Mouse (Mus musculus): ENCODE results near the gene Izumo4. TPM values are rescaled to one million over a fixed set of nuclear protein-coding genes. Genes with fewer than 3 reads are reported as not detected.
A peak's percentile ranks its signal among the peaks of the same experiment; 100 is the strongest.

The Izumo4 gene
- polyA plus RNA-seq, 1 experiment from 2014 or later = 8.5 TPM

DNA sequence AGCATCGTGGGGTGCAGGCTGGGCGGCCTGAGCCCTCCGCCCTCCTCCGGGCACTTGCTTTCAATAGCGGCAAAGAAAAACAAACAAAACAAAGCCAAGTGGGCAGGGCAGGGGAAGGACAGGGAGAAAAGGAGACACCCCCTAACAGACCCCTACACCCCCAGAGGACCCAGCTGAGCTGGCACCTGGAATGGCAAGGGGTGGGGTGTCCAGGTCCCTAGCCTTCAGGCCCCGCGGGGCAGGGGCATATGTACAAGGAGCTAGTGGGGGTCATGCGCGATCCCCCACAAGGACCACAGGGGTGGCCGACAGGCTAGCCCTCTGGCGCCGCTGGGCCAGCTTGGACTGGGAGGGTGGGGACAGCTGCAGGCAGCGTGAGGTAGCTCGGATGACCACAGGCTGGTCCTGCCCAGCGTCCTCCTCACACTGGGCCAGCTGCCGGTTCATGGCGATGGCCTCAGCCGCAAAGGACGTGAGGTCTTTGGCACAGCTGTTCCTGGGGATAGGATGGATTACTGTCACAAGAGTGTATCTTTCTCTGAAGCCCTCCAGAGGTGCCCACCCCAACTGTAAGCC, 35.1 kb upstream of the Izumo4 start:
- H3K27me3 ChIP-seq (ENCODE audit: control insufficient read depth, insufficient read depth, low read length) = no peaks in the 10 kb centered on the region
- peaks cover 47% of the 10 kb centered on the region for H3K36me3 ChIP-seq (ENCODE audit: control insufficient read depth, insufficient read depth, low read length)
- H3K4me1 ChIP-seq (ENCODE audit: control insufficient read depth, insufficient read depth, low read length) = peaks cover 37% of the 10 kb centered on the region
- no peak for ATAC-seq (replicated peaks; ENCODE audit: insufficient number of reproducible peaks, low FRiP score, low TSS enrichment)
- no peaks in the 10 kb centered on the region for H3K9me3 ChIP-seq (replicated peaks; ENCODE audit: control insufficient read depth, low read length)
- H3K4me3 ChIP-seq (ENCODE audit: low read depth, low read length) = no peak overlapping the region
- WGBS (ENCODE audit: insufficient replicate concordance) = 81% methylated on average over 19 of the region's 19 CpGs
- H3K27ac ChIP-seq (ENCODE audit: low read depth, low read length) = no peak overlapping the region
- no peak overlapping the region for H3K9ac ChIP-seq (ENCODE audit: low read depth, low read length)
- no peak overlapping the region for H3K4me2 ChIP-seq

DNA sequence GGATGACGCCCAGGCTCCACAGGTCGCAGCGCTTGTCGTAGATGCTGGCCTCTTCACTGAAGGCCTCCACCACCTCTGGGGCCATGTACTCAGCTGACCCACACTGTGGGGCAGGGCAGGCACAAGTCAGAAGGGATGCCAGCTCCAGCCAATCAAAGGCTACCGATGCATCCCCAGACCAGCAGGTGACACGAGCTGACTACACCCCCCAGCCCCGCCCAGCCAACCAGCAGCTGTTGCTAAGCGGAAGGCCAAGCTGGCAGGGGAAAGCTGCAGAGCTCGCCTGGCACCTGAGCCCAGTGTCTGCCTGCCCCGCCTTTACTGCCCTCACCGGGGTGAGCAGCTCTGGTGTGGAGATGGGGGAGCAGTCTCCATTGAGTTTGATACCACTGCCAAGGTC, 33.4 kb upstream of the Izumo4 start:
- H3K4me1 ChIP-seq (ENCODE audit: control insufficient read depth, insufficient read depth, low read length) = peaks cover 38% of the 10 kb centered on the region
- H3K9ac ChIP-seq (ENCODE audit: low read depth, low read length) = no peak overlapping the region
- 85% methylated on average over 11 of the region's 11 CpGs for WGBS (ENCODE audit: insufficient replicate concordance)
- no peak for ATAC-seq (replicated peaks; ENCODE audit: insufficient number of reproducible peaks, low FRiP score, low TSS enrichment)
- H3K27me3 ChIP-seq (ENCODE audit: control insufficient read depth, insufficient read depth, low read length) = no peaks in the 10 kb centered on the region
- H3K9me3 ChIP-seq (replicated peaks; ENCODE audit: control insufficient read depth, low read length) = no peaks in the 10 kb centered on the region
- H3K4me3 ChIP-seq (ENCODE audit: low read depth, low read length) = no peak overlapping the region
- H3K4me2 ChIP-seq = no peak overlapping the region
- peaks cover 47% of the 10 kb centered on the region for H3K36me3 ChIP-seq (ENCODE audit: control insufficient read depth, insufficient read depth, low read length)
- H3K27ac ChIP-seq (ENCODE audit: low read depth, low read length) = no peak overlapping the region

DNA sequence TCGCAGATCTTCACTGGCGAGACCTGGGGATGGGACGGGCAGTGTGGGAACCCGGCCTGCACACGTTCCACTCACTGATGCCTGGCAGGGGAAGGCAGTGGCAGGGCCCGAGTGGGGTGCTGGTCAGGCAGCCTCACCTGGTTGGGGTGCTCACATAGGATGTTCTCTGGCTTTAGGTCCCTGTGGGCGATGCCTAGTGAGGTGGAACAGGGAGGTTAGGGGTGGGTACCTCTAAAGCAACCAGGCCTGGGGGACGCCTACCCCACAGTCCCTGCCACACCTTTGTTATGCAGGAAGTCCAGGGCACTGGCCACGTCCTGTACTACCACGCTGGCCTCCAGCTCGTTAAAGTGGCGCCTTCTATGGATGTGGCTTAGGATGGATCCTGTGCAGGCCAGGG, 33.0 kb upstream of the Izumo4 start:
- 93% methylated on average over 12 of the region's 12 CpGs for WGBS (ENCODE audit: insufficient replicate concordance)
- H3K9me3 ChIP-seq (replicated peaks; ENCODE audit: control insufficient read depth, low read length) = no peaks in the 10 kb centered on the region
- no peaks in the 10 kb centered on the region for H3K27me3 ChIP-seq (ENCODE audit: control insufficient read depth, insufficient read depth, low read length)
- H3K27ac ChIP-seq (ENCODE audit: low read depth, low read length) = no peak overlapping the region
- ATAC-seq (replicated peaks; ENCODE audit: insufficient number of reproducible peaks, low FRiP score, low TSS enrichment) = no peak
- no peak overlapping the region for H3K4me2 ChIP-seq
- H3K36me3 ChIP-seq (ENCODE audit: control insufficient read depth, insufficient read depth, low read length) = peaks cover 47% of the 10 kb centered on the region
- no peak overlapping the region for H3K4me3 ChIP-seq (ENCODE audit: low read depth, low read length)
- peaks cover 38% of the 10 kb centered on the region for H3K4me1 ChIP-seq (ENCODE audit: control insufficient read depth, insufficient read depth, low read length)
- no peak overlapping the region for H3K9ac ChIP-seq (ENCODE audit: low read depth, low read length)

DNA sequence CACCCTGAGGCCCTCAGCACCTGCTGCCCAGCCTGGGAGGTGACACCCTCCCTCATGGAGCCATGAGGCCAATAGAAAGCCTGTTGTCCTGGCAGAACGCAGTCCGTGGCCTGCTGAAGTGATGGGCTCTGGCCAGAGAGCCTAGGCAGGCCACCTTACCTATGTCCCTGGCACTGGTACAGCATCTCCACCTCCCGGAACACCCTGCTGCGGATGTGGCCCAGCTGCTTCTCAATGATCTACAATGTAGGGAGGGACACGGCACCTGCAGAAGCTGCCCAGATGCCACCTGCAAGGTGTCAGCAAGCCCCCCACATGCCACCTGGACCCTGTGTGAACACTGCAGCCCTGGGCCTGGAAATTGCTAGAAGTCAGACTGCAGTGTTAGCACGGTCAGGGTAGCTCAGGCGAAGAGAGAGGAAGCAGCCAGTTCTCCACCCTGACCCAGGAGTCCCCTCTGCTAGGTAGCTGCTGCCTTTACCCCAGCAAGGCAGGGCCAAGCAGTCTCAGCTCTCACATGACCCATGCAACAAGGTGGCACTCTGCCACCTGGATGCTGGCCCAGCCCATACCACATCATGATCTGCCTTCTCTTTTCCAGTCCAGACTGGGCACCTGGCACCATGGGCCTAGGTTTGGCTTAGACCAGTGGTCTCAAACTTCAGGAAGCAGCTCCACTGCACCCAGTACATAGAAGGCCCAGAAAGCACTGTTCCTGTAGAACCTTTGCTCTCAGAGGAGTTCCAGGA, 32.1 kb upstream of the Izumo4 start:
- H3K4me1 ChIP-seq (ENCODE audit: control insufficient read depth, insufficient read depth, low read length) = peaks cover 38% of the 10 kb centered on the region
- no peak overlapping the region for H3K4me2 ChIP-seq
- no peaks in the 10 kb centered on the region for H3K27me3 ChIP-seq (ENCODE audit: control insufficient read depth, insufficient read depth, low read length)
- no peak overlapping the region for H3K9ac ChIP-seq (ENCODE audit: low read depth, low read length)
- H3K9me3 ChIP-seq (replicated peaks; ENCODE audit: control insufficient read depth, low read length) = no peaks in the 10 kb centered on the region
- WGBS (ENCODE audit: insufficient replicate concordance) = 96% methylated on average over 7 of the region's 7 CpGs
- H3K36me3 ChIP-seq (ENCODE audit: control insufficient read depth, insufficient read depth, low read length) = peaks cover 47% of the 10 kb centered on the region
- no peak overlapping the region for H3K27ac ChIP-seq (ENCODE audit: low read depth, low read length)
- no peak for ATAC-seq (replicated peaks; ENCODE audit: insufficient number of reproducible peaks, low FRiP score, low TSS enrichment)
- H3K4me3 ChIP-seq (ENCODE audit: low read depth, low read length) = no peak overlapping the region

DNA sequence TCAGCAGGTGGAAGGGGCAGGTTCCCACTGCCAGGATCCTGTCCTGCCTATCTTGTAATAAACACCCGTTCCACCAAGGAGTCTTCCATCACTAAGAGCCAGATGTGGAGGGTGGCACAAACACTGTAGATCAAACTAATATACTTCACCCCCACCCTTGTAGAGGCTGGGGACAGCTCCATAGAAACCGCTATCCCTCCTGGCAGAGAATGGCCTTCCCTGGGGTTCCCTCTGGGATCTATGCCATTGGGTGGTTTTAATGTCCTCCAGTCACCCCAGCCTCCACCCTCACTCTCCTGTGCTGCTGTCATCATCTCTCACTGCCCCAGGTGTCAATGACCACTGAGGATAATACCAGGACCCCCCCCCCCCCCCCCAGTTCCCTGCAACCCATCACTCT, 31.5 kb upstream of the Izumo4 start:
- H3K27ac ChIP-seq (ENCODE audit: low read depth, low read length) = no peak overlapping the region
- H3K36me3 ChIP-seq (ENCODE audit: control insufficient read depth, insufficient read depth, low read length) = peaks cover 47% of the 10 kb centered on the region
- no peaks in the 10 kb centered on the region for H3K27me3 ChIP-seq (ENCODE audit: control insufficient read depth, insufficient read depth, low read length)
- no peaks in the 10 kb centered on the region for H3K9me3 ChIP-seq (replicated peaks; ENCODE audit: control insufficient read depth, low read length)
- no peak for ATAC-seq (replicated peaks; ENCODE audit: insufficient number of reproducible peaks, low FRiP score, low TSS enrichment)
- H3K4me2 ChIP-seq = no peak overlapping the region
- no peak overlapping the region for H3K4me3 ChIP-seq (ENCODE audit: low read depth, low read length)
- no peak overlapping the region for H3K9ac ChIP-seq (ENCODE audit: low read depth, low read length)
- peaks cover 36% of the 10 kb centered on the region for H3K4me1 ChIP-seq (ENCODE audit: control insufficient read depth, insufficient read depth, low read length)
- WGBS (ENCODE audit: insufficient replicate concordance) = 96% methylated on average over 2 of the region's 2 CpGs

DNA sequence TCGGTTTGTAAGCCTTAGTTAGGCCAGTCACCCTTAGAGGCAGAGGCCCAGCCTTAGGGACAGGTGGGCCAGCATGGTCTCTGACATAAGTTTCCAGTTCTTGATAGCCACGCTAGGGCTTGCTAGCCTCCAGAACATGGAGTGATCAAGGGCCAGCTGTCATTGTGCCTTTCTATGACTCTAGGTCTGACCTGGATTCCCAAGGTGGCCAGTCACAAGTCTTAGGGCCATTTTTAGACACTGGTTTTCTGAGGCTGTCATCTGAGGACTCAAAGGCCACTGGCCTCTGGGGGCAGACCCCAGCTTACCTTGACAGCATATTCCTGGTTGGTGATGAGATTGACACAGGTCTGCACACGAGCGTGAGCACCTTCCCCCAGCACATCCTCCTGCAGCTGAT, 30.7 kb upstream of the Izumo4 start:
- Histone ChIP-seq H3K36me3 (ENCODE audit: control insufficient read depth, insufficient read depth, low read length) (peaks cover 44% of the 10 kb centered on the region), H3K4me1 (ENCODE audit: control insufficient read depth, insufficient read depth, low read length) (peaks cover 28% of the 10 kb centered on the region), H3K27me3 (ENCODE audit: control insufficient read depth, insufficient read depth, low read length) (no peaks in the 10 kb centered on the region), H3K4me2 (no peak overlapping the region), H3K9me3 (replicated peaks; ENCODE audit: control insufficient read depth, low read length) (no peaks in the 10 kb centered on the region), H3K4me3 (ENCODE audit: low read depth, low read length) (no peak overlapping the region), H3K27ac (ENCODE audit: low read depth, low read length) (no peak overlapping the region), H3K9ac (ENCODE audit: low read depth, low read length) (no peak overlapping the region)
- no peak for ATAC-seq (replicated peaks; ENCODE audit: insufficient number of reproducible peaks, low FRiP score, low TSS enrichment)
- WGBS (ENCODE audit: insufficient replicate concordance) = 86% methylated on average over 4 of the region's 4 CpGs

GRCm38 (mm10) chr10:80671936-80672690, 29.9 kb upstream of the Izumo4 start:
- Histone ChIP-seq H3K9me3 (replicated peaks; ENCODE audit: control insufficient read depth, low read length) (no peaks in the 10 kb centered on the region), H3K4me3 (ENCODE audit: low read depth, low read length) (no peak overlapping the region), H3K27ac (ENCODE audit: low read depth, low read length) (no peak overlapping the region), H3K36me3 (ENCODE audit: control insufficient read depth, insufficient read depth, low read length) (peaks cover 37% of the 10 kb centered on the region), H3K4me1 (ENCODE audit: control insufficient read depth, insufficient read depth, low read length) (peaks cover 29% of the 10 kb centered on the region), H3K27me3 (ENCODE audit: control insufficient read depth, insufficient read depth, low read length) (no peaks in the 10 kb centered on the region), H3K9ac (ENCODE audit: low read depth, low read length) (no peak overlapping the region; the same call in 1 of the 2 replicates), H3K4me2 (no peak overlapping the region)
- 84% methylated on average over 11 of the region's 11 CpGs for WGBS (ENCODE audit: insufficient replicate concordance)
- no peak for ATAC-seq (replicated peaks; ENCODE audit: insufficient number of reproducible peaks, low FRiP score, low TSS enrichment)

DNA sequence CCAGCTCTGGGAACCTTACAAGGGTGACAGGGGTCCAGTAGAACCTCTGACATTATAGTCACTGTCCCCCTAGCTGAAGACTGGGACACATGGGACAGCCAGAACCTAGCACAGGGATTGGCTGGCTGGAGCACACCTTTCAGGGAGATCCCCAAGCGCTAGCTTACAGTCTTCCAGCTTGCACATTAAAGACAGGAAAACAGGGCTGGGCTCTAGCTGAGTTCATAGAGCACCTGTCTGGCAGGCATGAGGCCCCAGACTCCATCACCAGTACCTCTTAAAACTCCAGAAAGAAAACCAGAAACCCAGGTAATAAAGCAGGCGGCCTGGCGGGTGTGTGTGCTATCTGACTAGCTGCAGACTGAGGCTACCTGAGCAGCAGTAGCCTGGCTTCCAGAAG, 28.3 kb upstream of the Izumo4 start:
- 92% methylated on average over 3 of the region's 3 CpGs for WGBS (ENCODE audit: insufficient replicate concordance)
- ATAC-seq (replicated peaks; ENCODE audit: insufficient number of reproducible peaks, low FRiP score, low TSS enrichment) = no peak
- peaks cover 22% of the 10 kb centered on the region for H3K36me3 ChIP-seq (ENCODE audit: control insufficient read depth, insufficient read depth, low read length)
- H3K4me2 ChIP-seq = peak overlapping the region; percentile 92
- H3K27me3 ChIP-seq (ENCODE audit: control insufficient read depth, insufficient read depth, low read length) = no peaks in the 10 kb centered on the region
- H3K9ac ChIP-seq (ENCODE audit: low read depth, low read length) = peak overlapping the region; percentile 62; the same call in 1 of the 2 replicates
- peak overlapping the region; percentile 97; the same call in 1 of the 2 replicates for H3K4me3 ChIP-seq (ENCODE audit: low read depth, low read length)
- no peaks in the 10 kb centered on the region for H3K9me3 ChIP-seq (replicated peaks; ENCODE audit: control insufficient read depth, low read length)
- H3K4me1 ChIP-seq (ENCODE audit: control insufficient read depth, insufficient read depth, low read length) = peaks cover 43% of the 10 kb centered on the region
- 0 out of 2 replicates have a peak overlapping the region, but pooled peaks have one; percentile 10 for H3K27ac ChIP-seq (ENCODE audit: low read depth, low read length)
